Mouse (Mus musculus) left cerebral cortex, postnatal 4 days (tissue): ENCODE measurements around the gene Cyth1. TPM values are rescaled to one million over a fixed set of nuclear protein-coding genes. Genes with fewer than 3 reads are reported as not detected.

ENCODE experiments used
- DNase-seq: peaks from one replicate; pipeline ENCODE4 v3.0.0-alpha.2; 2022
- intact Hi-C: fragments of 180-260 bp; cut with DNase I; formaldehyde crosslinking; loops from one replicate; pipeline ENCODE4 v1.15.1; 2025
- total RNA-seq, 2 experiments: library from RNA; stranded (reverse); gene quantifications; 2 replicates each; pipeline ENCODE4 v1.2.3; 2021

Cyth1 gene
- 10 to 100 TPM; 66.3 to 70.5 TPM for total RNA-seq

DNA sequence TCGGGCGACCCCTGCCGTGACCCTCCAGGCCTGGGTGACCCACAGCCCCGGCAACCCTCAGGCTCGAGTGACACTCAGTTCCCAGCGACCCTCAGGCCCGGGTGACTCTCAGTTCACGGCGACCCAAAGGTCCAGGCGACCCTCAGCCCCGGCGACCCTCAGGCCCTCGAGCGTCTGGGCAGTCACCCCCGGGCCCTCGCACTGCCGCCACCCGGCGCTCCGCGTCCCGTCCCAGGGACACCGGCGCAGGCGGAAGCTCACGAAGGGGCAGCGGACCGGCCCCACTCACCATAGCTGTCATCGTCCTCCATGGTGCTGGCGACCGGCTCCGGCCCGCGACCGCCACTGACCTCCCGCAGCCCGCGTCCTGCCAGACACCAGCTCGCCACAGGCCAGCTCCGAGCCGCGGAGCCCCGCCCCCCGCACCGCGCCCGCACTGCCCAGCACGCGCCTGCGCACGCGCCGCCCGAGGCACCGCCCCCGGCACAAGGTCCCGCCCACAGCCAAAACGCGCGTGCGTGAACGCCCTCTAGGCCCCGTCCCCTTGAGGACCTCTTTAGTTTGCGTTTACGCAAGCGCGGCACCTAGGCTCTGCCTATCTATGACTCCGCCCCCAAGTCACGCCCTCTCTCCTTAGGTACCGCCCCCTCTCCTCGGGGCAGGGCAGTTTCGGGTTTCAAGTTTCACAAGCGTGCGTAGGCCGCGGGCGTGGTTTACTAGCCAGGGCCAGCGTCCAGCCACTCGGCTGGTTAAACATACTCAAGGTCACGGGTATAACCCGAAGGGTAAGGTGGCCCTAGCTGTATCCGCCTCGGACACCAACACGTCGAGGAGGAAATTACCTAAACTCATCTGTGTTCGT, at the start of gene Cyth1:
TSS of gene Cyth1 (minus strand) at position 443 of the 862 bp plus-strand sequence.
- intact Hi-C loops: no loop called here
- peak; percentile 99 for DNase-seq

DNA sequence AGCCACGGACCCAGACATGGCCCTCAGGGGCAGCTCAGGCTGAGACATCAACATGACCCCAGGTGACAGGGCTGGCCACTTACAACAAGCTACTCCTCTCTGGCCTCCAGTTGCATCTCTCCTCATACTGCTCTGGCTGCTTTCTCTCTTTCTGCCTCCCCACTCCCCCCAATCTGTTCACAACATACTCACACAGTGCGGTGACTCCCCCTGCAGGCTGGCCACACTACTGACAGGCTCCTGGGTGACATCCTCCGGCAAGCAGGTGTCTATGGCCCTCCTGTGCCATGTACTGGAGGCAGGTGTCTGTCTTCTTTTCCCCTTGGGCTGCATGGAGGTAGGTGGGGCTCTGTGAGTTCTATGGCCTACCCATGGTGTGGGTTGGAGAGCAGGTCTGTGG, 49.6 kb upstream of the Cyth1 start:
- no peak for DNase-seq
- intact Hi-C loops: no loop called here

DNA sequence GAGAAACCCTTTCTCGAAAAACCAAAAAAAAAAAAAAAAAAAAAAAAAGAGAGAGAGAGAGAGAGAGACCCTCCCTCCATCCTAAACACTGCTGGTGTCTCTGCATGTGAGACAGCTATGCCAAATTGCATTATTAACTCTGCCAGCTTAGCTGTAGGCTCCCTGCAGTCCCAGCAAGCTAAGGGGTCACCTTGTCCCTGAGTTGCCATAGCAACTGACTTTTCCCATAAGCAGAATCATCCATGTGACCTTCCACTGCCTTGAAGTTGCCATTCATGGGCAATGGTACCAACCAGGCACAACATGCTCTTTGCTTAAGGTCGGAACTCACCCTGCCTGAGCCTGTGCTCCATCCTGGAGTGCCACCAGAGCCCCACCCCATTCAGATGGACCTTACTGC, 46.6 kb upstream of the Cyth1 start:
- intact Hi-C loops: no loop called here

DNA sequence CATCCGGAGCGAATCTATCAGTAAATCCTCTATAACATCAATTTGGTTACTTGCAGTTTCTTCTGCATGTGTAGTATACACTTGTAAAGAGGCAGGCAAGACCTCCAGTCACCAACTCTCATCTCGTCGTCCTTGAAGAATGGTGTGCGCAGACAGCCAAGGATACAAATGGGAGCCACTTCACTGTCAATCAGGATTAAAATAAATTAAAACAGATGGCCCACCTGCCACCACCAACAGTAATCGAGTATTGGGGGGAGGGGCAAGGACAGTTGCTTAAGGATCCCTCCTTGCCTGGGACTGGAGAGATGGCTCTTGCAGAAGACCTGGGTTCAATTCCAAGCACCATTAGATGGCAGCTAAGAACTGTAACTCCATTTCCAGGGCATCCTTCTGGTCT, 44.3 kb upstream of the Cyth1 start:
- peak; percentile 62 for DNase-seq
- intact Hi-C loops: no loop called here

More for the DNA sequence above, 46.6 kb upstream of the Cyth1 start:
- DNase-seq: no peak

DNA sequence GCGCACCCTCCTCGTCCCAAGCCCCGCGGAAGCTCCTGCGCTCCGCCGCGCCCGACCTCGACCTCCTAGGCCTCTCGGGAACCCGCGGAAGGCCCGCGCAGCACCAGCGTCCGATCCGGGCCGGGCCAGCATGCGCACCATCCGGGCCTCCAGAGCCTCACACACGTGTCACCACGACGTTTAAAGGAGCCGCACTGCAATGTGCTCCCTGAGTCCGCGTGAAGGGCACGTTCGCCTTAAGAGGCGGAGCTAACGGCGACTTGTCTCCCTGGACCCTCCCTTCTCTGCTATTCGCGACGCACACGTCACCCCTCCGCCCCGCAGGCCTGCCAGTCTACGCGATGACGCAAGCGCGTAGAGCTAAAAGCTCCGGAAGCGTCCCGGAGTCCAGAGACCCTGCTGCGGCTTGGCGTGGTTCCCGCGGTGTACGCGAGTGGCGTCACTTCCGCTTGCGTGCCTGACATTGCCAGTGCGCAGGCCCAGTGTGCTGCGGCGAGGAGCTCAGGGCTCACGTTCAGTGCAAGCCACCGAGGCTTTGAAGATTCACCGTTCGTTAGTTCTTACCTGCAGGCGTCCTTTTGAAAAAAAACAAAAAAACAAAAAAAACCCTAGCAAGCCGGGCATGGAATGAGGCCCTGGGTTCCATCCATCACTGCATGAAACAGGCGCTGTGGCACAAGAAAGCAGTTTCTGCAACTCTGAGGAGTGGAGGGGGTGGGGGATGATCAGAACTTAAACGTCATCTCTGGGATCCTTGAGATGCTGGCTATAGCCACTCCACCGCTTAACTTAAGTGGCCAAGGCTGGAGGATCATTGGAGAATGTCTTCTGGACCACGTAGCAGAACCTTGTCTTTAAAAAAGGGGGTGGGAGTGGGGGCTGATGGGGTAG, 41.9 kb upstream of the Cyth1 start, which contains the start of gene Usp36:
TSS of gene Usp36 (minus strand) at position 246 of the 891 bp plus-strand sequence.
- peak; percentile 100 for DNase-seq
- intact Hi-C loops: no loop called here

DNA sequence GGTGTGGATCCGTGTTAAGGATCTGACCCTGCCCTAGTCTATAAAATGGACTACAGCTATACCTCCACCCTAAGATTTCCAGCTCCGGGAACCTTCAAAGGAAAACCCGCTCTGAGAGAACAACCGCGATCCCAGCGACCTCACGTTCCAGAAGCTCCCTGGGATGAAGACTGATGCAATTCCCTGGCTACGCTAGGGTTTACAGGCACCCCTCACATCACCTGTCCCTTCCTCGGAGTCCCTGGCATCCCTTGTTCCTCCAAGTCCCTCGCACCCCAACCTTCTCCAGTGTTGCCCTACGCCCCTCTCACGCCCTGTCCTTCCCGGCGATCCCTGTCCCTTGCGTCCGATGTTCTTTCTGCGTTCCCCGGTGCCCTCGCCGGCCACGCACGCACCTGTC, 41.2 kb upstream of the Cyth1 start:
- intact Hi-C loops: no loop called here

DNA sequence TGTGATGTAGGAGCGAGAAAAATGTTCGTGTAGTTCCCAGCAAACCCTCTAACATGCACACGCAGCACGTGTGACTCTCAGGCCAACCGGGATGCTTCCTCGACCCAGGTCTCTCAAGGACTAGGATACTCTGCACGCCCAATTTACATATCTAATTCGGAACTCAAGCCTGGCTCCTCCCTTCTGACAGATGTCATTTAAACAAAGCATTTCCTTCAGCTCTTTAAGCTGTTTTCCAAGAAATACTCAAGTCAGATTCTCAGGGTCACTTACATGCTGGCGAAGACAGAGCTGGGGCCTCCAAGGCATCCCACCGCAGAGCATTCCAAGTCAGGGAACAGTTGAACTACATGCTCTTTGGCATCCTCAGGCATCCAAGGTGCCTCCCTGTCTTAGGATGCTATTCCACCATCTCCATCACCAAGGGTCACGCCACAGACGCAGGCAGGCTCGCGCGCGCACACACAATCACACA, 40.7 kb upstream of the Cyth1 start:
- intact Hi-C loops: no loop called here
- no peak for DNase-seq

More for the DNA sequence above, 41.2 kb upstream of the Cyth1 start:
- no peak for DNase-seq

DNA sequence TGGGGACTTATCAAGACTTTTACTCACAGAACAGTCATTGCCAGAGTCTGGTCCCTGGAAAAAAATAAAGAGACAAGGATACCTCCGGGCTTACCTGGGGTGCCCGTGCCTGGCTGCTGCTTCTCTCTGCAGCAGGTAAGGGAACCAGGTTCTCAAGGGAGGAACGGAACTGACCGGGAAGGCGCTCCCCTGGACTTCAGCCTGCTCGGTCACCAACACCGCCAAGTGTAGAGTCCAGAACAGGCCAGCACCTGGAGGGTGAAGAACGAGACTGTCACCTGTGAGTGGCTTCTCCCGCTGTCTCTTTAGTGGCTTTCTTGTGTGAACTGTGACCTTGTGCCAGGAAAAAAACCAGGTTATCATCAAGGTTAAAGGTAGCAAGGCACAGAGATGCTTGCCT, 39.2 kb upstream of the Cyth1 start:
- intact Hi-C loops: no loop called here
- no peak for DNase-seq

DNA sequence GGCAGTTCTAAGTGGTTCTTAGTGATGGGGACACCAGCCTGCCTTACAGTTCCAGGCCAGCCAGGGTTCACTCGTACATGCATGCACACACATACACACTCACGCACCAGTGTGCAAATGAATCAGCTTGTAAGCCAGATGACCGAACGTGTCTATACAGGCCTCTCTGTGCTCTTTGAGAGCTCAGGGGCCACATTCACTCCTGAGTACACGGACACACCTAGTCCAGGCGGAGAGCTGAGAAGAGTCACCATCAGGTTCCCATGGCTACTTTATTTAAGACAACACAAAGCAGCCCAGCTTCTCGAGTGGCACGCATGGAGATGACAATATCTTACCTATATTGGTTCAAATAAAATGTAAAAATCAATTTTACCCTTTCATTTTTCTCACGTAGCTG, 38.0 kb upstream of the Cyth1 start:
- DNase-seq: no peak
- intact Hi-C loops: no loop called here

DNA sequence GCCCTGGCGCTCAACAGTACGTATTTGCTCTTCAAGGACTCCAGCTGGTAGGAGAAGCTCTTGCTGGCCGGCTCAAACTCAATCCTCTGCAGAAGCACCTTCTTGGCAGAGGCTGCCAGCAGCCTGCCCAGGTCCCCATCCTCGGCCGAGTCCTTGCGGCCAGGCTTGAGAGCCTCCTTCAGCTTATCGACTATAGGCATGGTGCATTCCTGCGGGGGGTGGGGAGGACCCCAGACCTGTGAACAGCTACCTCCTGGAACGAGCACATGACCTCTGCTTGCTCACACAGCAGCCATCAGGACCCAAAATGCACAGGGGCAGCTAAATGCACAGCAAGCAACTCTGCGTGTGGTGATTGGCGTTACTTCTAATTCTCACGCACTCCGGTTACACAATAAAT, 37.4 kb upstream of the Cyth1 start:
- no peak for DNase-seq
- intact Hi-C loops: no loop called here

DNA sequence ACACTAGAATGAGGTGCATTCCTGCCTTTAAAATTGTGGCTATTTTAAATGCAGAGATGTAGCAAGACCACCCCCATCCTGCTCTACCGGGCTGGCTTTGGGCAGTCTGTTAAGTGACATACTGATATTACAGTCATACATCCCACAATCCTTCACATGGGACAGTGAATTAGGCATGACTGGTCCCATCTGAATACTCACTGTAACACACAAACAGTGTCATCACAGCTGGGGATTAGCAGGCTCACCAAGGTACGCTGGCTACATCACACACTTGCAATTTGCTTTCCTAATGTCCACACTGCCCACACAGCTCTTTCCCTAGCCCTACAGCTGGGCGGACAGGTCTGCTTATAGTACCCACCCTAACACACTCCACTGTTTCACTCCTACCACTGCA, 31.8 kb upstream of the Cyth1 start:
- intact Hi-C loops: no loop called here
- no peak for DNase-seq

DNA sequence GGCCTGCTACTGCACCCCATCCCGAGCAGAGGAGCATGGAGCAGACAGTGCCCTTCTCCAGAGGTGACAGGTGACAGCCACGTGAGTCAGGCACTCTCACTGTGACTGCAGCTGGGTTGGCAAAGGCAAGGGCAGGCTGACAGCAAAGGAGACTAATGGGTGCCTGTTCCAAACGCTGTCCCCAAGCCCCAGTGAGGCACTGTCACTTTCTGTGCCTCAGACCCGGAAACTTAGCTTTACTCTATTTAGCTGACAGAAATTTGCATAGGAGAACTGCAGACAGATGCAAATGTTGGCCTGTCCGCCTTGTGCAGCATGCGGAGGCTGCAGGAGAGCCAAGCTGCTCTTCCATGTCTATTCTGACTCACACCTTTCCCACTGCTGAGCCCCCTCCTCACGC, 27.9 kb upstream of the Cyth1 start:
- no peak for DNase-seq
- intact Hi-C loops: no loop called here

DNA sequence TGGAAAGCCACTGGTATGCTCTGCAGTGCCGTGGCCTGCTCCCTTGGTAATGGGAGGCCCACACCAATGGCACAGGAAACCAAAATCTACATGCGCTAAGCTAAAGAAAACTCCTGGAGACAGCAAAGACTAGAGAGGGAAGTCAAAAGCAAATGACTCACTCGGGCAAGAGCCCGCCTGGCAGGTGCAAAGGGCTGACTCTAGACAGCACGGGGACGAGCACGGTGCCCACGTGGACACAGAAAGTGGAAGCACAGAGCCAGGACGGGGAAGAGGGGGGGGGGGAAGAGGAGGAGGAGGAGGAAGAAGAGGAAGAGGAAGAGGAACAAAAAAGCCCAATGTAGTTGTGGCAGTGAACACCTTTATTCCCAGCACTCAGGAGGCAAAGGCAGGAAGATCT, 26.7 kb upstream of the Cyth1 start:
- DNase-seq: no peak
- intact Hi-C loops: no loop called here

DNA sequence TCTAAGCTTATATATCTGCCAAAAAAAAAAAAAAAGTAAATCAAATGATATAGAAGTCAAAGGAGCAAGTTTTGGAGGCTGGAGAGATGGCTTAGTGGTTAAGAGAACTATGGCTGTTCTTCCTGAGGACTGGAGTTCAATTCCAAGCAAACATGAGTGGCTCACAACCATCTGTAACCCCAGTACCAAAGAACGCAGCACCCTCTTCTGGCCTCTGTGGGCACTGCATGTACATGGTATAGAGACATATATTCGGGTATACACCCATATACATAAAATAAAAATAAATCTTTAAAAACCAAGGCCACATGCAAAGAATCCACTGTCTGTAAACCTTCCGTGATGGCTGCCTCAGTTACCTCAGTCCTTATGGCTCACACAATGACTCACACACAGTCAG, 21.4 kb upstream of the Cyth1 start:
- DNase-seq: peak; percentile 51
- intact Hi-C loops: no loop called here

DNA sequence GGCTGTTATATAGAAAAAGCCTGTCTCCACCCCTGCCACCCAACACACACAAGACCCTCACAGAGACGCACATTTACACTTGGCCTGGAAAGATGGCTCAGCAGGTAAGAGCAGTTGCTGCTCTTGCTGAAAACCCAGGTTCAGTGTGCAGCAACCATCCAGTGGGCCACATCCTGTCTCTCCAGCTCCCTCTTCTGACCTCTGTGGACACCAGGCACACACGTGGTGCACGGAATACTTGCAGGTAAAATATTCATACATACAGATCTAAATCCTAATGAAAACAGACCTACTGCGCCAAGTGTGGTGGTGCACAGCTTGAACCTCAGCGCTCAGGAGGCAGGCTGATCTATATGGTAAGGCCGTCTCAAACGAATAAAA, 18.3 kb upstream of the Cyth1 start:
- DNase-seq: no peak
- intact Hi-C loops: no loop called here

DNA sequence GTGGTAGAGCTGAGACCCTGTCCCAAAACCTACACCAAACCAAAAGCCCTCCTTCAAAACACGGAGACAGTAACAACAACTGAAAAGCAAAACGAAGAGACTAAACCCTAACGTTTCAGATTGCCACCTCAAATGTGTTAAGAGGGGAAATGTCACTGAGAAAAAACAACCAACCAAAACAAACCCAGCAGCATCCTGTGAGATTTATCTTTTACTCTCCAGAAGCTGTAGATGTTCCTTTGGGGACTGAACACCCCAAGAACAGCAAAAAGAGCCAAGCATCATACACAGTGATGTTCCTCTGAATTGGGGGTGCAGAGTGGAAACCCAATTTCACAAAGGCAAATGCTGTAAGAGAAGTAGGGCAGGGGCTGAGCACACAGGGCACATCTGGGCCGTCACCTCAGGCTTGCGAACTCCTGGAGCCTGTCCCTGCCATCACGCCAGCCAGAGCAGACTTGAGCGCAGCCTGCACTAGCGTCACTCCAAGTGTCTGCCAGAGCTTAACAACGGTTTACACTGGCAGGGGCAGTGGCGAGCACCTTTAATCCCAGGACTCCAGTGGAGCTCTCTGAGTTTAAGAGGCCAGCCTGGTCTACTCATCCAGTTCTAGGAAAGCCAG, 17.8 kb upstream of the Cyth1 start:
- no peak for DNase-seq
- intact Hi-C loops: no loop called here

DNA sequence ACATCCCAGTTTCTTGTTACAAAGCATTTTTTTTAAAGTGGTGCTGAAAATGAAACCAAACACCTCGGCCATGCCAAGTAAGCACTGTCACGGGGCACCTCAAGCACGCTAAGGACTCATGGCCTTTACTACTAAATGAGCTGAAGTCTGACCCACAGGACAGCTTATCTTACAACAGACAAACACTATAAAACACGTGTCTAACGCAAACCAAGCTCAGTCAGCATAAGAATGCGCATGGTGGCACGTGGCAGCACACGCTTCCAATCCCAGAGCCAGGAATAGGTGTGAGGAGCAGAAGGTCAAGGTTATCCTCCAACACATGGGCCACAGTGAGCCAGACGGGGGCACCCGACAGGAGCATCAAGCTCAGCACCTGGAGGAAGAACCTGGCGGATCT, 17.2 kb upstream of the Cyth1 start:
- intact Hi-C loops: no loop called here
- DNase-seq: no peak

DNA sequence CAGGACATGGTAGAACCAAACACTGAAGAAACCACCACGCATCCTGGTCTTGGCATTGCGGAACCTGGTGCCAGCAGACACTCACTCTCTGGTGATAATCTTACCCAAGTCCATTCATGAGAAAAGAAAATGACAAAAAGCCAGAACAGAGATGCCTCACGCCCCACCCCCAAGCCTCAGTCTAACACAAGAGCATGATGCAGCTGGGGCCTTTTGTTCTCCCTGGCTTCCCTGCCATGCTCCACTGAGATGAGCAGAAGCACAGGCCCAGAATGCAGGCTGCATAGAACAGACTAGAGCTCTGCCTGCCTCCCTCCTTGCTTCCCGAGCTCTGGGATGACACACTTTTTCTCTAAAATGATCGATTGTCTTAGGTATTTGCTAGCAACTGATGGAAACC, 14.8 kb upstream of the Cyth1 start:
- intact Hi-C loops: no loop called here
- DNase-seq: peak; percentile 77

DNA sequence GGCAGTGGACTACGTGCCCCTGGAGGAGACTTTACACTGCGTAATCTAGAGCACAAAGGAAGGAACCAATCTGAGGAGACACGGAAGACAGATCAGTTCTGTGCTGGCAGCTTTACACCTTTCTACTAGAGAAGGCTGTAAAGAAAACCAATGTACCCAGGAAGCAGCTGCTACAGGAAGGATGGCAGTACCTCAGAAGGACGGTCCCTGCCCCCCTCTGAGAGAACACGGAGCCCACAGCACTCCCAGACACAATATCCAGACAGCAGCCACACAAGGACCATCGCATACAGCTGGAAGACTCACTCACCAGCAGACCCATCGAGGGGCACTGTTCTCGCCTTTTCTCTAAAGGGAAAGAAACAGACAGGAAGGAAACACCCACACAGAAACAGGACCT, 11.7 kb upstream of the Cyth1 start:
- intact Hi-C loops: no loop called here
- no peak for DNase-seq

DNA sequence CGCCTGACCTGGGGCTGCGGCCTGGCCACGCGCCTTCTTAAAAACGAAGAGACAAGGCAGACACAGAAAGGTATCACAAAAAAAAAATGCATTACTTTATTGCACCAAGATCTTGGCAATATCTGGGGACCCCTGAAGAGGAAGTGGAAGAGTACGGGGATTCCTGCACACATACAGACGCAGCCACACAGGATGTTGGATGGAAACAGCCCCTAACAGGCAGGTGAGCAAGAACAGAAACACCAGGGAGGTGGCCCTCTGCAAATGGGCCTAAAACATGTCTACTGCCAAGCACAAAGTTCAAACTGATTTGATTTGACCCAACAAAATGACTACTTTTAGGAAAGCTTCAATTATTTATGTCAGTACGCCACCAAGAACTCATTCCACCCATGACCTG, 11.2 kb upstream of the Cyth1 start:
- intact Hi-C loops: no loop called here

DNA sequence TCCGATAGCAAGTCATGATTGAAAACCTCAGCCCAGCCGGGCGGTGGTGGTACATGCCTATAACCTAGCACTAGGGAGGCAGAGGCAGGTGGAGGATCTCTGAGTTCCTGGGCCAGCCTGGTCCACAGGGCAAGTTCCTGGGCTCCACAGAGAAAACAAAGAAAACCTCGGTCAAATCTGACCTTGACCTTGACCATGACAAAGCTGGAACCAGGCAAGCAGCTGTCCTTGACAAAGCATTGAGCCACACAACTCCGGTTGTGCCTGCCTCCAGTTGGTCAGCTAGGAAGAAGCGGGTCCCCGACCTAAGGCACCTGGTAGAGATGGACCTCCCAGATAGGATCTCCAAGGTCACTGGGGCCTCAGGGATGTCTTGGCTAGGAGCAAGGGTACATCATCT, 8.0 kb upstream of the Cyth1 start:
- intact Hi-C loops: no loop called here
- DNase-seq: no peak

More for the DNA sequence above, 11.2 kb upstream of the Cyth1 start:
- no peak for DNase-seq
